Comparison of ENCODE assay signal across 26 mouse cellular contexts in genomic region chr6:29840008-29840407, GRCm38 (mm10).
"Had no signal": no experiment of that assay in that cellular context is flagged by ENCODE, and none has a peak within 500 bp of the region (broad histone marks: within the 10 kb centered on the region; RNA-seq: fewer than 3 reads in every experiment).

No protein-coding gene starts in this region.

- H3K4me2 ChIP-seq: embryonic facial prominence, embryonic 12.5 days; embryonic facial prominence, embryonic 13.5 days; embryonic facial prominence, embryonic 15.5 days; forebrain, embryonic 12.5 days; forebrain, embryonic 13.5 days; forebrain, embryonic 15.5 days had no signal

- H3K4me1 ChIP-seq: embryonic facial prominence, embryonic 10.5 days; embryonic facial prominence, embryonic 12.5 days; embryonic facial prominence, embryonic 13.5 days; embryonic facial prominence, embryonic 15.5 days; forebrain, embryonic 13.5 days; forebrain, embryonic 15.5 days had no signal

- H3K9ac ChIP-seq: embryonic facial prominence, embryonic 12.5 days; embryonic facial prominence, embryonic 13.5 days; embryonic facial prominence, embryonic 15.5 days; forebrain, embryonic 12.5 days; forebrain, embryonic 13.5 days; forebrain, embryonic 15.5 days had no signal

- H3K27me3 ChIP-seq: embryonic facial prominence, embryonic 12.5 days; embryonic facial prominence, embryonic 13.5 days; embryonic facial prominence, embryonic 15.5 days; forebrain, embryonic 12.5 days; forebrain, embryonic 13.5 days; forebrain, embryonic 15.5 days had no signal

- H3K36me3 ChIP-seq: embryonic facial prominence, embryonic 12.5 days; embryonic facial prominence, embryonic 15.5 days; forebrain, embryonic 12.5 days; forebrain, embryonic 15.5 days; heart, embryonic 10.5 days had no signal

- ATAC-seq: forebrain, embryonic 13.5 days; forebrain, embryonic 15.5 days; forebrain, embryonic 16.5 days had no signal

- H3K27ac ChIP-seq: embryonic facial prominence, embryonic 10.5 days; embryonic facial prominence, embryonic 12.5 days; embryonic facial prominence, embryonic 13.5 days; embryonic facial prominence, embryonic 15.5 days; forebrain, embryonic 10.5 days; forebrain, embryonic 12.5 days; forebrain, embryonic 13.5 days; forebrain, embryonic 15.5 days; gastrocnemius, adult 2 months; heart, adult 2 months; heart, embryonic 10.5 days had no signal

- H3K4me3 ChIP-seq: embryonic facial prominence, embryonic 10.5 days; embryonic facial prominence, embryonic 12.5 days; embryonic facial prominence, embryonic 13.5 days; embryonic facial prominence, embryonic 15.5 days; erythroblast, embryonic 14.5 days; forebrain, embryonic 10.5 days; forebrain, embryonic 12.5 days; forebrain, embryonic 13.5 days; forebrain, embryonic 15.5 days; gastrocnemius, adult 2 months; heart, adult 2 months; heart, embryonic 10.5 days had no signal

- H3K9me3 ChIP-seq: embryonic facial prominence, embryonic 10.5 days; embryonic facial prominence, embryonic 12.5 days; embryonic facial prominence, embryonic 13.5 days; embryonic facial prominence, embryonic 15.5 days; forebrain, embryonic 10.5 days; forebrain, embryonic 12.5 days; forebrain, embryonic 13.5 days; forebrain, embryonic 15.5 days; heart, embryonic 10.5 days had no signal

- DNase-seq: cerebellum, adult 8-10 months; cerebellum, adult 9-10 months; cerebellum, adult 9-11 months; cerebellum, postnatal 10 days; cerebellum, postnatal 14 days; cerebellum, postnatal 25 days; cerebellum, postnatal 36 days; embryo, embryonic 11 days; gastrocnemius, adult 2 months; gastrocnemius, postnatal 10 days; gastrocnemius, postnatal 14 days; gastrocnemius, postnatal 25 days; gastrocnemius, postnatal 36 days; heart, adult 18-20 months; heart, adult 2 months had no signal
